Comparison of ENCODE assay signal across 1 mouse cellular context in the genomic region with DNA sequence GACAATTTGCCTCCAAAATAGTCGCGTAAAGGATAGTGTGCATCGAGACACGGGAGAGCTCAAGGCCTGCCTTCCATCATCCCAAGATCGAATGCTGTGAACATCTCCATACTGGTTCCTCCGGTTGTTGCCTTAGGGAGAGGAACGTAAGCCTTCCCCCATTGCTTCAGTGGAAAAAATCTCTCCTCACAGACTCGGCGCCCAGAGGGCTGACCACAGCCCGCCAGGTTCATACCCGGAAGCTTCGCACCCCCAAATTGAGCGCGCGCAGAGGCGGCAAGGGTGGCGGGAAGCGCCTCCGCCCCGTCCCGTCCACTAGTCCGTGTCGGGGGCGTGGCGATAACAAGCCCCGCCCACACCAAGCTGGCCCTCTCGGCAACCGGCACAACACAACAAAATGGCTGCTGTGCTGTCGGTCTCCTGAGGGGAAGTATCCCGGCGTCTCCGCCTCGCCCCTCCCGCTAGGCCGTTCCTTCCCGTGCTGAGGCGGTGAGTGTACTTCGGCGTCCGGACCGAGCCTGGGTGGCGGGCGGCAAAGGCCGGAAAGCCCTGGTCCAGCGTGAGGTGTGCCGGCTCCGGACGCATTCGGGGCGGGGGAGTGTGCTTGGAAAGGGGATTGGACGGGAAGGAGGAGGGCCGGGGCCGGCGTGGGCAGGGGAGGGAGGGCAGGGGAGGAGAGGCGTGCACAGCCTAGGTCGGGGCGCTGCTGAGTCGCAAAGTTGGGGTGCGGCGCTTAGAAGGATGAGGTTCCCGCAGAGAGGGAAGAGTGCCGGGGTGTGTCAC.
A peak's percentile ranks its signal among the peaks of the same experiment; 100 is the strongest.
TF ChIP-seq lines count a peak whose summit lies in the region.

Cntrl (plus strand) TSS at position 352 of the 783 bp plus-strand sequence.

TF ChIP-seq in MEL, 35 proteins besides CTCF, POLR2A, EP300 and RAD21 (continued from another document):
- TF ChIP-seq NRF1 (IDR thresholded peaks at IDR 0.05; ENCODE audit: insufficient read depth, low read depth, low read length, poor library complexity, severe bottlenecking) (peak; percentile 56; the same call in 1 of the 2 replicates), POLR2AphosphoS2 (IDR thresholded peaks at IDR 0.05; ENCODE audit: low read length) (peak; percentile 84), NELFE (IDR thresholded peaks at IDR 0.05; ENCODE audit: low read depth, low read length) (peak; percentile 77), GABPA (IDR thresholded peaks at IDR 0.05; ENCODE audit: low read depth, low read length) (no peak), ZNF384 (IDR thresholded peaks at IDR 0.05; ENCODE audit: low read depth, low read length) (no peak), POLR2AphosphoS5 (IDR thresholded peaks at IDR 0.05; ENCODE audit: borderline replicate concordance, low read depth, low read length) (0 out of 2 replicates have a peak, but pooled peaks have one; percentile 39), TAL1 (IDR thresholded peaks at IDR 0.05; ENCODE audit: low read length) (no peak), HCFC1 (IDR thresholded peaks at IDR 0.05; ENCODE audit: low read depth, low read length) (no peak; the same call in none of the 2 replicates)
